Mouse (Mus musculus) c-Kit-positive CD71-positive TER-119-positive erythroid progenitor cells, embryonic 14.5 days (primary cell): ENCODE results near the gene Zcwpw1.
A peak's percentile ranks its signal among the peaks of the same experiment; 100 is the strongest.

Experiments
- DNase-seq: peaks from one replicate; pipeline ENCODE4 v3.0.0-alpha.2; 2013; ENCODE audit warnings: low spot score

Gene Zcwpw1

DNA sequence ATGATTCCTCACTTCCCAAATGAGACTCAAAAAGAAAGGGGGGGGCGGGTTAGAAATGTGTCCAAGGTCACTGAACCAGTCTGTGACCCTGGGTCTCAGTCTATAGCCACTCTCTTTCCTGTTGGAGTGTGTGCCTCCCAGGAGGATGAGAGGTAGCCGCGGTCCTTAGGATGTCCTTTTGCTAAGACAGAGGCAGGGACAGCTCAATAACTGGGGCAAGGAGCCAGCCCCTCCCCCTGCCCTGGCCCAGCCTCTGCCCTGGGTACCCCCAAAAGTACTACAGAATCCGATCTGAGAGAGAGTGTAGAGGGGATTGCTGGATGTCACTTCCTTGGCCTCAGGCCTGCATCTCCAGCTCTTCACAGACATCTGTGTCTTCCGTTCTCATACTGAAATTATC lies 32.2 kb upstream of the Zcwpw1 start:
- DNase-seq, result no peak

GRCm38 (mm10) chr5:137756106-137756505 lies 31.5 kb upstream of the Zcwpw1 start:
- DNase-seq, result no peak

DNA sequence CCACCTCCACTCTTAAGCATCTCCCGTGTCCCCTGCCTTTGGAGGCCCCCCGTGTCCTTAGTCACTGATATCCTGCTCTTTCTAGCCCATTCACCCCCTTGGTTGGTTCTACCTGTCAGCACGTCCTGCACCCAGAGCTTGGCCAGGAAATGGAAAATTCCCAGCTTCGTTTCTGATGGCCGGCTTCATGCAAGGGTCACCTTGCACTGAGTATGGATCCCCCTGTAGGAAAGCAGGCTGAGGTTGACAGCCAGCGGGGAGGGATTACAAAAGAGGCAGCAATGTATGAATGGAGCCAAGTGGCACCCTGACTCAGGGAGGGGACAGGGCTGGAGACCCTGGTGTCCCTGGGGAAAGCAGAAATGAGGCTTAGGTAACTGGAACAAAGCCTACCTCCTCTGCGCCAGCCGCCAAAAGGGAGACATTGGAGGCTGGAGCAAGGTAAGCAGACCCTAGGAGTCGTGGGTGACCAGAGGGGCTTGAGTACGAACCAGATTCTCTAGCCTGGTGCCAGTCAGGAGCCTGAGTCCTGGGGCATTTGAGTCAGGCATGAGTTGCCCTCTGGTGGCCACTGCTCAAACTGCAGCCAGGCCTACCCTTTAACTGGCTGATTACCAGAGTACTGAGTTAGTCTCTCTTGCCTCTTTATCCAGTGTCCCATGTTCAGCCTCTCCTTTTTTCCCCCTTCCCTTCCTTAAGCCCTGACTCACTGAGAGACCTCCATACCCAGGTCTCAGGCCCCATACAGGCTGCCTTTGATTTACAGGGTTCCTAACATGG lies 30.5 kb upstream of the Zcwpw1 start:
- peak; percentile 84 for DNase-seq

DNA sequence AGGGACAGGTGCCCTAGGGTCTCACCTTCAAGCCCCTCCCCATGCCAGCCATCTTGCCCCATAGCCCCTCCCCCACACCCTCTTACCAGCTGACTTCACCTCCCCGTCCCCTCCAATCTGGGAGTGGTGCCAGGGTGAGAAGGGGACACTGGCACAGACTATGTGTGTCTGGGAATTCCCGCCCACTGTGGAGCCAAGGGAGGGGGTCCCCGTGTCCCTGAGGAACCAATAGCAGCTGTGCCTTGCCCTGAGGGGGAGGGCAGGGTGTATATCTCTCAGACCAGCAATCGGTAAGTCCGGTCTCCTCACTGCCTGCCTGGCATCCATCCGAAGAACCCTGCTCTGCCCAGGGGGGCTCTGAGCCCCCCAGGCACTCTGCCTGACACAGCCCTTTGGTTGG lies 29.7 kb upstream of the Zcwpw1 start:
- DNase-seq, result no peak

DNA sequence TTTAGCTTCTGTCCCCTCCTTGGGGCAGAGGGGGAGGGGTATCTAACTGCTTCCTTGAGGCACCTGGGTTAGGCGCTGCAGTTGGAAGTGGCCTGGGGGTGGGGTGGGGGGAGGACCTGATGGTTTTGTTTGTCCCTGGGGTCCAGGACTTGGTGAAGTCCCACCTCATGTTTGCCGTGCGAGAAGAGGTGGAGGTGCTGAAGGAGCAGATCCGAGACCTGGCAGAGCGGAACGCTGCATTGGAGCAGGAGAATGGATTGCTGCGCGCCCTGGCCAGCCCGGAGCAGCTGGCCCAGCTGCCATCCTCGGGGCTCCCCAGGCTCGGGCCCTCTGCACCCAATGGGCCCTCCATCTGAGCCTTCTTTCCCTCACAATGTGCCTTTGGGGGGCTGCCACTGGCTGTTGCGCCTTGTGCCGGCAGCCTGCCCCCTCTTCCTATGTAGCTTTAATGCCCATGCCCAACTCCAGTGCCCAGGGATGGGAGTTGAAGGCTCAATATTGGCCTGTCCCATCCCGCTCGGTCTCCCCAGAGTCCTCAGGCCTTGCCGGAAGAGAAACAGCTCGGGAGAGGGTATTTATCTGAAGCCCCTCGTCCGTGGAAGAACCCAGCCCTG lies 28.6 kb upstream of the Zcwpw1 start:
- DNase-seq, result no peak

GRCm38 (mm10) chr5:137759971-137760412 lies 27.6 kb upstream of the Zcwpw1 start:
- peak; percentile 84 for DNase-seq

GRCm38 (mm10) chr5:137764609-137765340 lies 22.8 kb upstream of the Zcwpw1 start:
- DNase-seq, result no peak

DNA sequence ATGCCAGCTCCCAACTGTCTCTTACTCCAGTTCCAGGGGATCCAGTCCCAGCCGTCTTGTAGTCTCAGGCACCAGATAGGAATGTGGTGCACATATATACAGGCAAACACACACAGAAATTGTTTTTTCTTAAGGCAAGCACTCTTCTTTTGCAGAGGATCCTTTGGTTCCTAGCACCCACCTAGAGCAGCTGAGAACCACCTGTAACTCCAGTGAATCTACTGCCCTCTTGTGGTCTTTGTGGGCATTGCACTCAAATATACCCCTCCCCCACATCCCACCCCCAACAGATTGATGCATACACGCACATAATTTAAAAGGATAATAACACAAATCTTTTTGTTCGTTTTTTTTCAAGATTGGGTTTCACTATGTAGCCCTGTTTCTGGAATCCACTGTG lies 21.3 kb upstream of the Zcwpw1 start:
- no peak for DNase-seq

DNA sequence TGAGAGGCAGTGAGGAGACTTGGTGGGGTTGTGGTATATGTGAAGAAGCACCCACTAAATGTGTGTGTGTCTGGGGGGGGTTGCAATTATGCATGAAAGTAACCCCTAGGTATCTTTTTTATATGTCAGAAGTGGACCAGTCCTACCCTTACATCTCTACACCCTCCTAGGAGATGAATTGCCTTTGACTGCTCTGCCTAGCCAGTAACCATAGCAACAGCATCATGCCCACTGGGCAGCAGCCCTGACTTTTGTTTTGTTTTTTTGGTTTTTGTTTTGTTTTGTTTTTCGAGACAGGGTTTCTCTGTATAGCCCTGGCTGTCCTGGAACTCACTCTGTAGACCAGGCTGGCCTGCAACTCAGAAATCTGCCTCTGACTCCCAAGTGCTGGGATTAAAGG lies 19.1 kb upstream of the Zcwpw1 start:
- no peak for DNase-seq

GRCm38 (mm10) chr5:137770709-137771108 lies 16.9 kb upstream of the Zcwpw1 start:
- DNase-seq, result peak; percentile 78

GRCm38 (mm10) chr5:137772755-137773154 lies 14.8 kb upstream of the Zcwpw1 start:
- DNase-seq, result no peak

GRCm38 (mm10) chr5:137775587-137776290 lies 11.9 kb upstream of the Zcwpw1 start:
- DNase-seq, result no peak

DNA sequence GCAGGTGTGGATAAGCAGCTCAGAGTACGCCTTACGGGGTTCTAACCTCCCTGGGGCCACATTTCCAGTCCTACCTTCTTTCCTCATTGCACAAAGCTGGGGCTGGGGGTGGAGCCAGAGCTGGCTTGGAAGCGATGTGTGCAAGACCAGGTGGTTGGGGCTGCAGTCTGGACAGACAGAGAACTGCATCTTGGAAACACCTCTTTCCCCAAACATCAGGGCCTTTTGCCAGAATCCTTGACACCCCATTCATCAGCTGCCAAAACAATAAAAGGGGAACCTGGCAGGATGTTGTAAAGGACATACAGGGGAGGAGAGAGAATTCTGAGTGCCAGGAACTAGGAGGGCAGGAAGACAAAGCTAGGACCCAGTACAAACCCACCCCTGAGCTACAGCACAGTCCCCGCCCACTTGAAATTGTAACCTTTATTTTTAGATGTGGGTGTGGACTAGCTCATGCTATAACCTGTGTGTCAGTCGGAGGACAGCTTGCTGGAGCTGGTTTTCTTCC lies 11.1 kb upstream of the Zcwpw1 start:
- DNase-seq, result no peak

GRCm38 (mm10) chr5:137777267-137777845 lies 10.2 kb upstream of the Zcwpw1 start:
- DNase-seq, result no peak

DNA sequence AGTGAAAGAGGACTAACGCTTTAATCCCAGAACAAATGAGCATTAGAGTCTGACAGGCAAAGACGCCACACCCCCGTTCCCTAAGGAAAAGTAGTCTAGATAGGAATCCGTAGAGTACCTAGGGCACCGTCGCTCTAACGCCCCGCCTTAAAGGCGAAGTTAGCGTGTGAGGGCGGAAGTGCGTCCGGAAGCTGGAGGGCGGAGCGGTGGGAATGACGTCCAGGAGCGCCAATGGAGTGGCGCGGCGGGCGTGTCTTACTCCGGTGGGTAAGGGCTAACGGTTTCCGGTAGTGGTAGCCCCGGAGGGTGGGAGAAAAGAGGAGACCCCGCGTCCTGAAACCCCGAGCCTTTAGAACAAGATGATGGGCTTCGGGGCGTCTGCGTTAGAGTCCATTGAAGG lies 9.0 kb upstream of the Zcwpw1 start, which contains the start of gene Ppp1r35:
Gene Ppp1r35 (plus strand): TSS at position 215 of the 400 bp plus-strand sequence.
- DNase-seq, result peak; percentile 94

- no peak for DNase-seq
These were observed 8.3 kb upstream of the Zcwpw1 start for GRCm38 (mm10) chr5:137779053-137779933.

DNA sequence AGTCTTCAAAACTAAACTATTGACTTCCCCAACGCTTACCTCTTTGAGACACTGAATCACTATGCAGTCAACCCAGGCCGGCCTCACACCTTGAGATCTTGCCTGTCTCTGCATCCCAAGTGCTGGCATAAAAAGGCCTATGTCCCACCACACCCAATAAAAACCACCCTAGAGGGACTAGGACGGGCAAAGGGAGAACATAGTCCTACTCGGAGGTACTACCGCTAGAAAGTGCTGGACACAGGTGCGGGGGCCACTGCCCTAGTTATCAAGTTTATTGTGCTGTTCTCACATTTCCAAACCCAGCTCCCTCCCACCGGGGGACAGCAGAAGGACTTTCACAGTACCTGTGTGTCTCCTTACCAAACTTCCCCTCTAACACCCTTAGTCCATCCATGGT lies 5.9 kb upstream of the Zcwpw1 start:
- no peak for DNase-seq

- no peak for DNase-seq
These were observed 4.6 kb upstream of the Zcwpw1 start for GRCm38 (mm10) chr5:137782776-137783522.

DNA sequence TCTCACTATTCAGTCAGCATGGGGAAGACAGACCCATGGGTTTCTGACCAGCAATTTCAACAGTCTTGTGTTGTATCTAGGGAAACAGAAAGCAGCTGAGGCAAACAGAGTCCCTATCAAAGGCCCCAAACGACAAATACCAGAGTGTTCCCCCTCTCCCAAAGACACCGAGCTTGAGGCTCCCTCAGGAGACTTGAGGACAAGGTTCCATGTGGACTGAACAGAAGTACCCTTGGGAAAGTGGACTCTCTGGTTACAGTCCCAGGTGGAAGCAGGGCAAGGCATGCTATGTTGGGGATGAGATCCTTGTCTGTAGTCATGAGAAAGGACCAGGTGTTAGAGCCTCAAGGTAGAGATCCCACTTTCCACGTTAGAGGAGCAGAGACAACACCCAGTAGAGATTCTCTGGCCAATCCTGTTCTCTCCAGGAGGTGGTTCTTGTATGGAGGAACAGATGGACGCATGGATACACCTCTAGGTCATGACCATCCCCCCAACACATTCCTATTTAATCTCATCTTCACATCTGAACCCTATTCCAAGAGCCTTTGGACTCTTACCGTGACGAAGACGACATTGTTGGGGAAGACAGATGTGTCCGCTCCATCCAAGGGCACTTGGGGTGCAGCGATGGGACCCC lies 3.6 kb upstream of the Zcwpw1 start:
- no peak for DNase-seq
